Mouse (Mus musculus) forebrain, embryonic 14.5 days (tissue): ENCODE measurements around the gene Ercc1. TPM values are rescaled to one million over a fixed set of nuclear protein-coding genes. Genes with fewer than 3 reads are reported as not detected.

ENCODE experiments used
- ATAC-seq: fragments of 200-750 bp; cut with Nextera tagmentation; 2 replicates; pipeline ENCODE4 v1.8.0; 2017; ENCODE audit warnings: mild to moderate bottlenecking, moderate library complexity
- DNase-seq: peaks from one replicate; pipeline ENCODE4 v3.0.0-alpha.2; 2015; ENCODE audit warnings: low spot score
- H3K27ac ChIP-seq: fragments of 300-500 bp; sonication (generic); 2 replicates; pipeline ENCODE4 v1.5.1; 2014; ENCODE audit warnings: low read depth, mild to moderate bottlenecking, control low read depth, low read length, moderate library complexity
- H3K27me3 ChIP-seq: fragments of 300-500 bp; sonication (generic); replicated peaks from 2 replicates; pipeline ENCODE4 v1.6.1; 2014; ENCODE audit warnings: low read length, control low read depth, mixed read lengths; ENCODE audit not compliant: control insufficient read depth, insufficient read depth
- H3K36me3 ChIP-seq: fragments of 300-500 bp; sonication (generic); 2 replicates; pipeline ENCODE4 v1.6.1; 2014; ENCODE audit warnings: low read length, control low read depth; ENCODE audit not compliant: control insufficient read depth, insufficient read depth
- H3K4me1 ChIP-seq: fragments of 300-500 bp; sonication (generic); 2 replicates; pipeline ENCODE4 v1.6.1; 2014; ENCODE audit warnings: antibody characterized with exemption, low read length, control low read depth; ENCODE audit not compliant: control insufficient read depth, insufficient read depth
- H3K4me2 ChIP-seq: fragments of 300-500 bp; sonication (generic); 2 replicates; pipeline ENCODE4 v1.6.1; 2014; ENCODE audit warnings: mild to moderate bottlenecking, control low read depth, low read length
- H3K4me3 ChIP-seq: fragments of 300-500 bp; sonication (generic); 2 replicates; pipeline ENCODE4 v1.5.1; 2014; ENCODE audit warnings: low read depth, low read length, control low read depth
- H3K9ac ChIP-seq: fragments of 300-500 bp; sonication (generic); 2 replicates; pipeline ENCODE4 v1.6.1; 2014; ENCODE audit warnings: mild to moderate bottlenecking, low read length, control low read depth, moderate library complexity
- H3K9me3 ChIP-seq: fragments of 300-500 bp; sonication (generic); replicated peaks from 2 replicates; pipeline ENCODE4 v1.6.1; 2016; ENCODE audit warnings: low read length, control low read depth, mixed read lengths; ENCODE audit not compliant: control insufficient read depth
- WGBS: fragments of 180-500 bp; shearing (Covaris S2); extraction: QIAGEN DNeasy Blood & Tissue Kit; methylation state at CpG from one replicate; pipeline ENCODE4 v1.1.7; 2014; 5-methylcytosine and 5-hydroxymethylcytosine counted together
- polyA plus RNA-seq: library from polyadenylated mRNA; unstranded; fragments of >200 nt; fragmentation: Nextera tagmentation; extraction: Ambion mirVana; gene quantifications from 2 replicates; pipeline ENCODE4 v1.2.1, GENCODE M21; 2014

Ercc1 gene
- polyA plus RNA-seq, 1 experiment from 2014 or later: 101 TPM

- WGBS: 87% methylated on average over 10 of the region's 10 CpGs
- no peak overlapping the region for H3K4me2 ChIP-seq
- peaks cover 6% of the 10 kb centered on the region; the same call in 1 of the 2 replicates for H3K4me1 ChIP-seq
- no peak overlapping the region for H3K27ac ChIP-seq
- no peak overlapping the region for H3K9ac ChIP-seq
- DNase-seq (no peak), ATAC-seq (no peak)
- H3K9me3 ChIP-seq: no peaks in the 10 kb centered on the region
- H3K27me3 ChIP-seq: no peaks in the 10 kb centered on the region
- H3K4me3 ChIP-seq: no peak overlapping the region
- H3K36me3 ChIP-seq: peaks cover 47% of the 10 kb centered on the region
These were observed 11.7 kb downstream of the Ercc1 start for GRCm38 (mm10) chr7:19356311-19356710.

GRCm38 (mm10) chr7:19357381-19358375 is 13.1 kb downstream of the Ercc1 start:
- DNase-seq (no peak), ATAC-seq (no peak)
- Histone ChIP-seq H3K36me3 (peaks cover 35% of the 10 kb centered on the region), H3K9ac (0 out of 2 replicates have a peak overlapping the region, but pooled peaks have one; percentile 67), H3K4me2 (peak overlapping the region; percentile 99), H3K9me3 (no peaks in the 10 kb centered on the region), H3K4me1 (peaks cover 9% of the 10 kb centered on the region; the same call in 1 of the 2 replicates), H3K27ac (no peak overlapping the region), H3K4me3 (no peak overlapping the region), H3K27me3 (no peaks in the 10 kb centered on the region)
- WGBS: 93% methylated on average over 25 of the region's 25 CpGs

GRCm38 (mm10) chr7:19358634-19359033 is 14.1 kb downstream of the Ercc1 start:
- DNase-seq (no peak), ATAC-seq (no peak)
- 20% methylated on average over 13 of the region's 13 CpGs for WGBS
- no peaks in the 10 kb centered on the region for H3K27me3 ChIP-seq
- H3K9me3 ChIP-seq: no peaks in the 10 kb centered on the region
- peak overlapping the region; percentile 55 for H3K4me3 ChIP-seq
- peaks cover 25% of the 10 kb centered on the region for H3K36me3 ChIP-seq
- H3K4me1 ChIP-seq: peaks cover 9% of the 10 kb centered on the region; the same call in 1 of the 2 replicates
- no peak overlapping the region for H3K27ac ChIP-seq
- peak overlapping the region; percentile 67 for H3K9ac ChIP-seq
- H3K4me2 ChIP-seq: peak overlapping the region; percentile 99

GRCm38 (mm10) chr7:19359299-19359891 is 14.8 kb downstream of the Ercc1 start, which contains the start of the genes Cd3eap and Ppp1r13l:
Gene Cd3eap (minus strand): TSS chr7:19359483.
Gene Ppp1r13l (plus strand): TSS chr7:19359749.
- no peaks in the 10 kb centered on the region for H3K9me3 ChIP-seq
- peak within 1 kb of the TSS; percentile 30; the same call in 1 of the 2 replicates for H3K27ac ChIP-seq
- peaks cover 22% of the 10 kb centered on the region for H3K36me3 ChIP-seq
- H3K4me2 ChIP-seq: peak within 1 kb of the TSS; percentile 99
- peaks cover 9% of the 10 kb centered on the region; the same call in 1 of the 2 replicates for H3K4me1 ChIP-seq
- DNase-seq (peak; percentile 94), ATAC-seq (peak; percentile 81)
- H3K9ac ChIP-seq: peak within 1 kb of the TSS; percentile 67
- peak within 1 kb of the TSS; percentile 55 for H3K4me3 ChIP-seq
- no peaks in the 10 kb centered on the region for H3K27me3 ChIP-seq
- WGBS: 0% methylated on average over 31 of the region's 31 CpGs

GRCm38 (mm10) chr7:19359892-19360641 is 15.5 kb downstream of the Ercc1 start:
- DNase-seq (peak; percentile 71), ATAC-seq (peak; percentile 74)
- H3K9me3 ChIP-seq: no peaks in the 10 kb centered on the region
- H3K36me3 ChIP-seq: peaks cover 16% of the 10 kb centered on the region
- peak overlapping the region; percentile 55 for H3K4me3 ChIP-seq
- under 1% methylated on average over 45 of the region's 45 CpGs for WGBS
- peak overlapping the region; percentile 99 for H3K4me2 ChIP-seq
- H3K9ac ChIP-seq: peak overlapping the region; percentile 67
- no peaks in the 10 kb centered on the region for H3K27me3 ChIP-seq
- H3K27ac ChIP-seq: no peak overlapping the region; the same call in 1 of the 2 replicates
- H3K4me1 ChIP-seq: peaks cover 9% of the 10 kb centered on the region; the same call in 1 of the 2 replicates

GRCm38 (mm10) chr7:19360944-19361343 is 16.4 kb downstream of the Ercc1 start:
- Histone ChIP-seq H3K4me2 (peak overlapping the region; percentile 99), H3K27me3 (no peaks in the 10 kb centered on the region), H3K4me3 (peak overlapping the region; percentile 55), H3K36me3 (peaks cover 11% of the 10 kb centered on the region), H3K9me3 (no peaks in the 10 kb centered on the region), H3K27ac (no peak overlapping the region), H3K4me1 (peaks cover 9% of the 10 kb centered on the region; the same call in 1 of the 2 replicates), H3K9ac (peak overlapping the region; percentile 40; the same call in 1 of the 2 replicates)
- ATAC-seq (peak; percentile 74), DNase-seq (peak; percentile 95)
- WGBS: under 1% methylated on average over 27 of the region's 27 CpGs

GRCm38 (mm10) chr7:19361720-19362119 is 17.1 kb downstream of the Ercc1 start:
- H3K4me3 ChIP-seq: peak overlapping the region; percentile 55; the same call in 1 of the 2 replicates
- peaks cover 4% of the 10 kb centered on the region; the same call in 1 of the 2 replicates for H3K36me3 ChIP-seq
- WGBS: 14% methylated on average over 16 of the region's 16 CpGs
- peaks cover 9% of the 10 kb centered on the region; the same call in 1 of the 2 replicates for H3K4me1 ChIP-seq
- H3K9ac ChIP-seq: peak overlapping the region; percentile 40; the same call in 1 of the 2 replicates
- H3K9me3 ChIP-seq: no peaks in the 10 kb centered on the region
- DNase-seq: peak; percentile 49
- H3K27me3 ChIP-seq: no peaks in the 10 kb centered on the region
- H3K27ac ChIP-seq: no peak overlapping the region
- H3K4me2 ChIP-seq: peak overlapping the region; percentile 99
- no peak for ATAC-seq

- WGBS: 19% methylated on average over 4 of the region's 4 CpGs
- Histone ChIP-seq H3K27ac (no peak overlapping the region), H3K36me3 (peaks cover 3% of the 10 kb centered on the region; the same call in 1 of the 2 replicates), H3K9ac (no peak overlapping the region), H3K4me1 (peaks cover 9% of the 10 kb centered on the region; the same call in 1 of the 2 replicates), H3K4me2 (no peak overlapping the region), H3K9me3 (no peaks in the 10 kb centered on the region), H3K4me3 (no peak overlapping the region), H3K27me3 (no peaks in the 10 kb centered on the region)
- no peak for DNase-seq
- ATAC-seq: no peak
These were observed 17.7 kb downstream of the Ercc1 start for GRCm38 (mm10) chr7:19362276-19362675.
